Mouse (Mus musculus) hematopoietic stem cell, adult 5-6 weeks (primary cell): ENCODE results near the gene Fam160b1. TPM values are rescaled to one million over a fixed set of nuclear protein-coding genes. Genes with fewer than 3 reads are reported as not detected.

Experiments used
- ATAC-seq, 2 experiments: fragments of 125-278 bp in 1 of 2; replicated peaks in 1 of 2; 2 replicates each; pipeline ENCODE4 v1.8.0; 2016 to 2017; ENCODE audit warnings: inconsistent platforms in 2 of 2, mild to moderate bottlenecking in 2 of 2, moderate number of reproducible peaks in 2 of 2, low read depth in 1 of 2, moderate TSS enrichment in 1 of 2; ENCODE audit not compliant: low FRiP score in 2 of 2, poor library complexity in 2 of 2, severe bottlenecking in 2 of 2, insufficient read depth in 1 of 2, low TSS enrichment in 1 of 2
- total RNA-seq: library from RNA; stranded (forward); fragments of 172-1452, 232-1000 nt; gene quantifications from 2 replicates; pipeline ENCODE4 v1.2.3, GENCODE M21; 2017

The Fam160b1 gene
- total RNA-seq, 1 experiment from 2014 or later, result 20.8 TPM

DNA sequence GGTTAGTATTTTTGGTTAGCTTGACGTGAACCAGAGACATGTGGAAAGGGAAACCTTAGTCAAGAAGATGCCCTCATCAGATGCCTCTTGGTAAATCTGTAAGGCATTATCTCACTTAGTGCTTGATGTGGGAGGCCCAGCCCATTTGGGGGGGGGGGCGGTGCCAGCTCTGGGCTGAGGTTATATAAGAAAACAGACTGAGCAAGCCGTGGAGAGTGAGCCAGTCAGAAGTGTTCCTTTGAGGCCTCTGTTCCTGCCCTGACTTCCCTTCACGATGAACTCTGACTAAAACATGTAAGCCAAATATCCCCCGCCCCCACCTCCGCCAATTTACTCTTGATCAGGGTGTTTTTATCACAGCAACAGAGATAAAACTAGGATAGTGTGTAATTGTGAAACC lies 69.4 kb downstream of the Fam160b1 start:
- ATAC-seq, result no peak

- no peak for ATAC-seq
These were observed 71.0 kb downstream of the Fam160b1 start for GRCm38 (mm10) chr19:57431476-57431875.

DNA sequence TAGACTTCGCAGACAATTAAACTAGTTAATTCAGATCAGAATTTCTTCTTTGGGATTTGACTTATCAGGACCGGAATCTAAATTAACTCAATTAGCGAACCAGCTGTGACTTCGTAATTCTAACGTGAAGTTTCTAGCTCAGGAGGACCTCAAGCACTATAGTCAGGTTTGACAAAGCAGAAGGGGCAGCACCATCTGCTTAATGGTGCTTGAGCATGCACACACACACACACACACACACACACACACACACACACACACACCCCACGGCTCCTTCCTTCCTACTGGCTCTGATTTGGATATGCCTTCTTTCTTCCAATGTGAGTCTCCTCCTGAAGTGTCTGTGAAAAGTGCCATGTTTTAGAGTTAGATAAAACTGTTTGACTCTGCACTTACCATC lies 73.5 kb downstream of the Fam160b1 start:
- no peak for ATAC-seq

DNA sequence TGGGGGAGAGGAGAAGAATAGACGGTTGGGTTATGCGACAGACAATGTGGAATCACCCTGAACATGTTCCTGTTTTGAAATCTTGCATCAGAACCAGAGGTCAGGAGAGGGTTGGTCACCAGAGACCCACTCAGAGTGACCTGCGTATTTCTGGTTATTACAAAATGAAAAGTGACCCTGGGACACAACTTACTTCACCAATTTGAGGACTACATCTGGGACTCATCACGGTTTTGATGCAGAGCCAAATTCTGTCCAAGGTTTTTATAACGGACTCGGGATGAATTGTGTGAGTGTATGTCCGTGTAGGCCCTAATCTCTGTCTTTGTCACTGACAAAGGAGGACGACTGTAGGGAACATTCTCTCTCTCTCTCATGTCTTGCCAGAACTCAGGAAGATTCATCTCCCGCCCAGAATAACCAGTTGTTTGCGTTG lies 76.1 kb downstream of the Fam160b1 start:
- no peak for ATAC-seq

DNA sequence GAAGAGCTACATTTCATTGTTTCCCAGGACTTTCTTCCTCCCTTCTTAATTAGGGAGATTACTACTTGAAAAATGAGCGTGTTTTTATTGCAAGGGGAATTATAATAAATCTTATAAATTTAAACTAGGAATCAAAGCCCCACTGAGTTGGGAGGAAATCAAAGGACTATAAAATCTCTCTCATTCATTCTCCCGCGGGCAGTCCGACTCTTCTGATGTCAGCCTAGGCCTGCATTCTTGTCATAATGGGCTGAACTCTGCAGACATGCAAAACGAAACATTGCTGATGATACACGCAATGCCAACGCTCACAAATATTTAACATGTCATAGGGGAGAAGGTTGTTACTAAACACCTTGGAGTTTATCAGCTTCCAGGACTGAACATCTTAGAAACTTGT lies 76.6 kb downstream of the Fam160b1 start:
- ATAC-seq, result no peak

Other genes starting within 250 kb of the Fam160b1 start
- 46.1 and 50.2 TPM in 2 replicates for gene Ablim1, start 45.8 kb upstream of the Fam160b1 start, total RNA-seq
- 19.8 and 20.8 TPM in 2 replicates for gene Trub1, start 92.2 kb downstream of the Fam160b1 start, total RNA-seq